Mouse (Mus musculus) forelimb bud, embryonic 11.5 days (tissue): Measurements from ENCODE around the gene G530012D18Rik.
"Not testable (repeated sequence)": the region's sequence is repeated elsewhere in the genome, so short reads cannot be mapped to it uniquely, and the experiment has no call there.

Source experiments
- DNase-seq: peaks from one replicate; pipeline ENCODE4 v3.0.0-alpha.2; 2012; ENCODE audit warnings: low read depth, low spot score

G530012D18Rik gene

GRCm38 (mm10) chr1:85615819-85616218, 40.3 kb downstream of the G530012D18Rik start:
- not testable (repeated sequence) for DNase-seq

DNA sequence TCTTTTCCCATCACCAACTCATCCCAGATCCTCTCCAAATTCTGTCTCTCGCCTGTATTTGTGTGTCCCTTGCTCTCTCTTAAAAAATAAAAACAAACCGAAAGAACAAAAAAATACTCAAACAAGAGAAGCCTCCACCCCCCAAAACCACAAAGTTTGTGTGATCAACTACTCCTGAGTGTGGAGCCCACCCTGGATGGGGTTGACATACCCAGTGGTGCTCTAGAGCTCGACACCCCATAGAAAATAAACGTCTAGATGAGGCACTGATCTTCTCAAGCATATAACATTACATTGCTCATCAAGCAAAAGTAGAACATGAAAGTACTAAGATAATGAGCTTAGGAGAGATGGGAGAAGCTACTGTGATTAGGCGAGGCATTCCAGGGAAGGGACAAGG, 41.7 kb downstream of the G530012D18Rik start:
- not testable (repeated sequence) for DNase-seq

DNA sequence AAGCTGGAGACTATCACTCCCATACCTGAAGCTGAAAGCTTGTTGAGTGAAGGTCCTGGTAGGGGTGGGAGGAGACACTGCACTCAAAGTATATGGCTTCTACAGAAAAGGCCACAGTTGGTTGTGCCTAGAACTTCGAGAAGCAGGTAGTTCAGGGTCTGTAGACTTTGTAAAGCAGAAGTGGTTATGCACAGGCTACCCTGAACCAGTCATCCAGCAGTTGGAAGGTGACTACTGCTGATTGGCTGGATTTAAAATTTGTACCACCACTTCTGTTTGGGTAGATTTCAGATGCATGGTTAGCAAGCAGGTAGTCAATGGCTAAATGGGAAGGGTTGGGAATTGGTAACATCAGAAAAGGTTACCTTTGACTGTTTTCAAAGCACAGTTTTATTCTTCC, 43.2 kb downstream of the G530012D18Rik start:
- not testable (repeated sequence) for DNase-seq
